Mouse (Mus musculus): ENCODE results near the gene B020031M17Rik.
"Not testable (repeated sequence)": the region's sequence is repeated elsewhere in the genome, so short reads cannot be mapped to it uniquely, and the experiment has no call there.

GRCm38 (mm10) chr13:119929172-119929571 lies 21.4 kb downstream of the B020031M17Rik start, which contains the start of gene Gm21761:
- TF ChIP-seq CTCF, POLR2A (IDR thresholded peaks at IDR 0.05; ENCODE audit: extremely low read depth, insufficient read depth, low read length): not testable (repeated sequence)

Data from cortical plate, adult 2 months (tissue).